Mouse (Mus musculus): Measurements from ENCODE around the gene Mfrp.

DNA sequence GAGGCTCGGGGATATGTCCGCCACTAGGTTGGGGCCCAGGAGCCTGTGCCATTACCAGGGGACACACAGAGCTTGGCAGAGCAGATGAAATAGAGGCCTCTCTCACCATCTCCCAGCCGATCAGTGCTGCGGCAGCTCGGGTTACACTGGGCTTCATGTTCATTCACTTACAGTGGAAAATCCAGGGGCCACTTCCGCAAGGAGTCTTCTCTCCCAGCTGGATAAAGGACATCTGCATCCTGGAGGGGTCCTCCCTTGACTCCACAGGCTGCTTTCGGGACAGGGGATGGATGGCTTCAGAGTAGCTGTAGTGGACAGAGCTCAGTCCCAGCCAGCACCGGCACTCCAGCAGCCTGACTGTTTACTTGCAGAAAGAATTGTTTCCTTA lies 30.7 kb upstream of the Mfrp start:
- TF ChIP-seq CTCF (IDR thresholded peaks at IDR 0.05; ENCODE audit: borderline replicate concordance, extremely low read depth, insufficient read depth, insufficient read length) (no peak), POLR2A (IDR thresholded peaks at IDR 0.05; ENCODE audit: borderline replicate concordance, extremely low read depth, insufficient read depth, insufficient read length, poor library complexity, severe bottlenecking) (no peak)
